Mouse (Mus musculus): ENCODE data around the gene Spata31d1b.
"Not testable (repeated sequence)": the region's sequence is repeated elsewhere in the genome, so short reads cannot be mapped to it uniquely, and the experiment has no call there.

Spata31d1b gene

GRCm38 (mm10) chr13:59694008-59694407 lies 18.1 kb upstream of the Spata31d1b start, which contains the start of gene 4921517D22Rik:
Gene 4921517D22Rik, minus strand, starts transcription at chr13:59694108.
- no peak for DNase-seq (ENCODE audit: low spot score in 2 of 2)

DNA sequence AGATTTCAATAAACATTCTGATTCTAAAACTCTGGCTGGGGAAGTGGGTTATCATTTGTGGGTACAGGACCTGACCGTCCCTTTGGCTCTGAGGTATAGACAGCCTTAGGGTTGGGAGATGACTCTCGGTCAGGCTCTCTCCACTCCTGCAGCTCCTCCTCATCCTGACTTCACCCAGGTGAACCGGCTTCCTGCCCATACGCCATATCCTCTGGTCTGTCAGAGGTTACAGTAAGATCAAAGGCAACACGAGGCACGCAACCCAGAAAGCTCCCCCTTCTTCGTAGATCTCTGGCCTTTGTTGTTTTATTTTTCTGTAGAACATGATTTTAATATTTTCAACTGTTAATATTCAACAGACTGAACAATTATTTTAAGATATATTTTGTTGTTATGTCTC lies 16.3 kb upstream of the Spata31d1b start:
- DNase-seq (ENCODE audit: low spot score in 2 of 2), result no peak

DNA sequence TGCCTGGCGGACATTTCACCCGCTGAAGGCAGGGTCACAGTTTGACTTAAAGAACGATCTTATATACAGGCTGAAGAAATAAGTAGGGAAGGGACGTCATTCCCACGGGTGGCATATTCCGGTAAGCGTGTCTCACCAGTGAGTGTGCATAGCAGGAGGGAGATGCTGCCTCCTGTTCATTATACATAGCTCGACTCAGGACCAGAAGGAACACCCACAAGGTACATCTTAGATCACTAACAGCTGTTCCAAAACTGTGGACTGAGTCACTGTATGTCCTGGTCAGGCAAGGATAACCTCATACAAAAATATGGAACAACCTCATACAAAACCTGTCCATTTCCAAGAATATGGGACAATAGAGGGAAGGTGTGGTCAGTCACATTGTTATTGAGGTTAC lies 13.0 kb upstream of the Spata31d1b start:
- peak in 1 of 2 experiments; percentile 44 for DNase-seq (ENCODE audit: low spot score in 2 of 2)

- not testable (repeated sequence) for DNase-seq (ENCODE audit: low spot score in 2 of 2)
Observed at GRCm38 (mm10) chr13:59700137-59700536, 11.9 kb upstream of the Spata31d1b start.

- peak; percentile 48 to 52 for DNase-seq (ENCODE audit: low spot score in 2 of 2)
Observed at GRCm38 (mm10) chr13:59703514-59703913, 8.6 kb upstream of the Spata31d1b start.

- DNase-seq (ENCODE audit: low spot score in 2 of 2), result peak; percentile 26 to 32
Observed at GRCm38 (mm10) chr13:59704562-59704961, 7.5 kb upstream of the Spata31d1b start.

DNA sequence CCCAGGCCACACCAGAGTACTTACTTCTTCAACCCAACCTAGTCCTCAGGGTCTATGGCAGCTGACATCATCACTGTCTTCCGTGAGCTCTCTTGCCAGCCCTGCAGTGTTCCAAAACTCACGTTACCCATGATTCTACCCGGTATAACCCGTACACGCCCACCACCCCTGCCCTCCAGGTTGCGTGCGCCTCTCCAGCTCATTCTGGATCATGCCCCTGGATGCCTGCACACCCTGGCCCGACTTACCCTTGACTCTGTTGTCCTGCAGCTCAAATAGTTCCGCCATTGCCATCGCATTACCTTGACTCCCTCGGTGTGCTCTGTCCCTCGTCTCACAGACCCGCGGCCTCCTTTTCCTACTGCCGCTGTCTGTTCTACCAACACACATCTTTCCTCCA lies 1.9 kb upstream of the Spata31d1b start, which contains the start of gene Spata31d1a:
Gene Spata31d1a (minus strand): TSS at position 101 of the 400 bp plus-strand sequence.
- DNase-seq (ENCODE audit: low spot score in 2 of 2), result no peak

- DNase-seq (ENCODE audit: low spot score in 2 of 2), result no peak
Observed at GRCm38 (mm10) chr13:59713710-59714109, 1.6 kb downstream of the Spata31d1b start.

- not testable (repeated sequence) for DNase-seq (ENCODE audit: low spot score in 2 of 2)
Observed at GRCm38 (mm10) chr13:59718857-59719440, 6.9 kb downstream of the Spata31d1b start.

DNA sequence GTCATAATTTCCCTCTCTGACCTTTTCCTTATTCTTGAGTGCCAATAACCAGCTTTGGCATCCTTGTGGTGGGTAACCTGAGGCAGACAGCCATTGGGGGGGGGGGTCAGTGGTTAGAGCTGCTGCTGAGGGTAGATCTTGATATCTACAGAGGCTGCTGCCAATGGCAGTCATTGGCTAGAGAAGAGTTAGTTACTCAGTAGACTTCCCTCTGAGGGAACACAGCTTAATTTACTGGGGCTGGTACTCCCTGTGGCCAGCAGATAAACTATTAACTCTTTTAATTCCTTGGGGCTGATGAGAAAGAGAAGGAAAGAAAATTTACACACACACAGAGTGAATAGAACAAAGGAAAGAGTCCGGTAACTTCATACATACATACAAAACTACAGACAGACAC lies 7.4 kb downstream of the Spata31d1b start:
- no peak for DNase-seq (ENCODE audit: low spot score in 2 of 2)

DNA sequence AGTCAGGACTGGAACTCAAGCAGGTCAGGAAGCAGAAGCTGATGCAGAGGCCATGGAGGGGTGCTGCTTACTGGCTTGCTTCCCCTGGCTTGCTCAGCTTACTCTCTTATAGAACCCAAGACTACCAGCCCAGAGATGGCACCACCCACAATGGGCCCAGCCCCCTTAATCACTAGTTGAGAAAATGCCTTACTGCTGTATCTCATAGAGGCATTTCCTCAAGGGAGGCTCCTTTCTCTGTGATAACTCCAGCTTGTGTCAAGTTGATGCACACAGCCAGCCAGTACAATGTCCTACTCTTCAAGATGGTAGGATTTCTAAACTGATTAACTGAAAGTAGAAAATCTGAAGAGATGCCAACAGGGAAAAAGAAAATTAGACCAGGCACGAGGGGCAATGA lies 10.0 kb downstream of the Spata31d1b start:
- not testable (repeated sequence) for DNase-seq (ENCODE audit: low spot score in 2 of 2)

DNA sequence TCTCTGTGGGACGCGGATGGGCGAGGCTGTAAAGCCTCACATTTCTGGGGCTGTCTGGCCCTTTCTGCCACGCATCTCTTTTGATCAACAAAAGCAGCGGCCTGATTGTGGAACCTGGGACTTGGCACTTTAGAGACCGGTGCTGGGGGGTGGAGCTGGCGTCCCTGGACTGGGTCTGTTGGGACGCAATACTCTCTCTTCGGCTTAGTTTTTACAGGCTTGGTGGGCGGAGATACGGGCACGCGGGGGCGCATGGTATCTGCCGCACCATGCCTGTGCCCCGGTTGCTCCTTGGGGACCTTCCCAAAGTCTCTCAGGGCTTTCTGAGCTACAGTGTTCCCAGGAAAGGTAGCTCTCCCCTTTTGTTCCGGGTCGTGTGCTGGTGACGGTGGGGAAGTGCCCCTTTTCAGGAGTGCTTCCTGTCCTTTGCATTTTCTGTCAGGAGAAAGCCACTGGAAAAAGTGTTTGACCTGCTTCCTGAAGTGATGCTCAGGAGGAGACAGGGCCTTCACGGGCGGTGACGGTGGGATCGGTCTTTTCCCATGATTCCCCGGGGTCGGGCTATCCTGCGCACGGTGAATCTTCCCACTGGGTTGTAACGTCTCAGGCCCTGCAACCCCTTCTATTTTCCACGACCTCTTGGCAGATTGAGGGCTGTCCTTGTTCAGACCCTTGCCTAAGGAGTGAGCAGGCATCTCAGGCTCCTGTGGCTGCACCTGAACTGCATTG lies 14.2 kb downstream of the Spata31d1b start:
- no peak for DNase-seq (ENCODE audit: low spot score in 2 of 2)

GRCm38 (mm10) chr13:59728378-59729093 lies 16.5 kb downstream of the Spata31d1b start:
- DNase-seq (ENCODE audit: low spot score in 2 of 2), result peak; percentile 87 to 91

DNA sequence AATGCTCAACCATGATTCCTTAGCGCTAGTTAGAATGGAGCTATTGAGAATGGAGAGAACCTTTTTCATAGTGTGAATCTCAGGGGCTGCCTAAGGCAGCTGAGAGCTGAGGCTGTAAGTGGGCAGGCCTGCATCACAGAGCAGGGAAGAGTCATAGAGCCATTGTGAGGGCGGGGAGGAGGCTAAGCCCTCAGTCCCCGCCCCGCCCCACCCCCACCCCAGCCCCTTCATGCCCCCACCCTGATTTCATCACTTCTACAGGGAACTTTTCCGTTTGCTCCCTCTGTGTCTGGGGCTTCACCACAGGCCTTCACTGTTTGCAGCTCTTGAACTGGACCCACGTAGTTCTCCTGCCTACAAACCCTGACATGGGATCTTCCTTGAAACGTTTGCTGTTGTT lies 19.6 kb downstream of the Spata31d1b start, which contains the start of gene Spata31d1d:
Gene Spata31d1d (minus strand): TSS at position 101 of the 400 bp plus-strand sequence.
- DNase-seq (ENCODE audit: low spot score in 2 of 2), result no peak

DNA sequence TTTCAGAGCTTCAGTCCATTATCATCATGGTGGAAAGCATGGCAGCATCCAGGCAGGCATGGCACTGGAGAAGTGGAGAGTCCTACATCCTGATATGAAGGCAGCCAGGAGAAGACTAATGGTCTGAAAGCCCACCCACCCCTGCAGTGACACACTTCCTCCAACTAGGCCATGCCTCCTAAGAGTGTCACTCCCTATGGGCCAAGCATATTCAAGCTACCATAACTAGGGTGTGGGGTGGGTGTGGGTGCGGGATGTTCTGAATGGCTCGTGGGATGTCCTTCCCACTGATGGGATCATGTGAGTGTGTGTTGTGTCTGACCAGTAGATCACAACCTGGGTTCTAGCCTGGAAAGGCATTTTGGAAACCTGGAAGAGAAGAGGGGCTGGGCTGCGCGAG lies 21.9 kb downstream of the Spata31d1b start:
- DNase-seq (ENCODE audit: low spot score in 2 of 2), result no peak

GRCm38 (mm10) chr13:59734347-59734746 lies 22.3 kb downstream of the Spata31d1b start:
- not testable (repeated sequence) for DNase-seq (ENCODE audit: low spot score in 2 of 2)

GRCm38 (mm10) chr13:59735190-59735589 lies 23.1 kb downstream of the Spata31d1b start:
- DNase-seq (ENCODE audit: low spot score in 2 of 2), result no peak

GRCm38 (mm10) chr13:59738455-59738854 lies 26.4 kb downstream of the Spata31d1b start:
- DNase-seq (ENCODE audit: low spot score in 2 of 2), result no peak

DNA sequence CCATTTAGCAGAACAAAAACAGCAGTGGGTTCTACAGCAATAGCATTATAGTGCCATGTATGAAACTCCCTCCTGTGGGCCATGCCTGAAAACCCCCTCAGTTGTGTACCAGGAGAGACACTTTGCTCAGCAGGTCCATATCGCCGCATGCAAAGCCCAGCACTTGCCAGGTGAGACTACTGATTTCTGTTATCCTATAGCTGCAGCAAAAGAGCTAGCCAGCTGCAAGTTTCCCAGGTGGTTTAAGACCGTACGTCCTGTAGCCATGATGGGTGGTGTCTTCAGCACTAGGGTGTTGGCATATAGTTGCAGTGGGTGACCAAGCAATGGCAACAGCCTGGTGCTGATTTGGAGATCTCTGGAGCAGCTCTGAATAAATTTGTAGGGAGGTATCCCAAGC lies 27.3 kb downstream of the Spata31d1b start:
- no peak for DNase-seq (ENCODE audit: low spot score in 2 of 2)

GRCm38 (mm10) chr13:59741096-59741495 lies 29.0 kb downstream of the Spata31d1b start:
- no peak for DNase-seq (ENCODE audit: low spot score in 2 of 2)

- no peak for DNase-seq (ENCODE audit: low spot score in 2 of 2)
Observed at GRCm38 (mm10) chr13:59741697-59742096, 29.6 kb downstream of the Spata31d1b start.

- peak; percentile 23 to 38 for DNase-seq (ENCODE audit: low spot score in 2 of 2)
Observed at GRCm38 (mm10) chr13:59745462-59745861, 33.4 kb downstream of the Spata31d1b start.
